Mouse (Mus musculus) G1E (cell line): ENCODE measurements at regions not wholly inside any gene's neighbourhood (a gene's known extent, or its start where the extent isn't known, plus 50 kb on each side); places are given as distances from the start of the nearest gene placed in this dataset.

Experiments
- ATAC-seq: 2 replicates; pipeline ENCODE4 v1.8.0; 2016; ENCODE audit warnings: mild to moderate bottlenecking; ENCODE audit not compliant: insufficient number of reproducible peaks, poor library complexity, low FRiP score, severe bottlenecking; ENCODE audit errors: extremely low read depth
- DNase-seq: peaks from one replicate; pipeline ENCODE4 v3.0.0; 2012; ENCODE audit warnings: low spot score
- H3K27me3 ChIP-seq: 2 replicates; pipeline ENCODE4 v1.6.1; 2012; ENCODE audit warnings: mild to moderate bottlenecking, low read length, inconsistent platforms; ENCODE audit not compliant: insufficient read depth
- H3K36me3 ChIP-seq: replicated peaks from 2 replicates; pipeline ENCODE3; 2012; ENCODE audit warnings: mild to moderate bottlenecking, inconsistent platforms
- H3K4me1 ChIP-seq: 2 replicates; pipeline ENCODE4 v1.6.1; 2012; ENCODE audit warnings: low read depth, low read length, inconsistent platforms, mixed read lengths; ENCODE audit not compliant: insufficient read depth
- H3K4me3 ChIP-seq: 2 replicates; pipeline ENCODE4 v1.5.1; 2012; ENCODE audit warnings: low read depth, mild to moderate bottlenecking, inconsistent platforms, low read length, moderate library complexity, mixed read lengths
- H3K9me3 ChIP-seq: replicated peaks from 2 replicates; pipeline ENCODE4 v1.6.1; 2012; ENCODE audit warnings: inconsistent platforms
- CTCF ChIP-seq: IDR thresholded peaks from 2 replicates; pipeline ENCODE4 v1.5.1; 2012; ENCODE audit warnings: low read depth, low read length, inconsistent platforms, mixed read lengths
- GATA1 ChIP-seq: IDR thresholded peaks from 2 replicates; pipeline ENCODE4 v1.6.1; 2012; ENCODE audit warnings: borderline replicate concordance, low read length, inconsistent platforms, mixed read lengths
- GATA2 ChIP-seq: IDR thresholded peaks from 2 replicates; pipeline ENCODE4 v1.6.1; 2012; ENCODE audit warnings: low read depth, low read length, inconsistent platforms, borderline replicate concordance
- POLR2AphosphoS5 ChIP-seq: IDR thresholded peaks from 2 replicates; pipeline ENCODE4 v1.6.1; 2012; ENCODE audit warnings: low read depth, low read length, inconsistent platforms; ENCODE audit not compliant: insufficient replicate concordance
- TAL1 ChIP-seq: conservative IDR thresholded peaks from 2 replicates; pipeline ENCODE4 v1.6.1; 2012; ENCODE audit warnings: low read depth, low read length, inconsistent platforms, mixed read lengths

DNA sequence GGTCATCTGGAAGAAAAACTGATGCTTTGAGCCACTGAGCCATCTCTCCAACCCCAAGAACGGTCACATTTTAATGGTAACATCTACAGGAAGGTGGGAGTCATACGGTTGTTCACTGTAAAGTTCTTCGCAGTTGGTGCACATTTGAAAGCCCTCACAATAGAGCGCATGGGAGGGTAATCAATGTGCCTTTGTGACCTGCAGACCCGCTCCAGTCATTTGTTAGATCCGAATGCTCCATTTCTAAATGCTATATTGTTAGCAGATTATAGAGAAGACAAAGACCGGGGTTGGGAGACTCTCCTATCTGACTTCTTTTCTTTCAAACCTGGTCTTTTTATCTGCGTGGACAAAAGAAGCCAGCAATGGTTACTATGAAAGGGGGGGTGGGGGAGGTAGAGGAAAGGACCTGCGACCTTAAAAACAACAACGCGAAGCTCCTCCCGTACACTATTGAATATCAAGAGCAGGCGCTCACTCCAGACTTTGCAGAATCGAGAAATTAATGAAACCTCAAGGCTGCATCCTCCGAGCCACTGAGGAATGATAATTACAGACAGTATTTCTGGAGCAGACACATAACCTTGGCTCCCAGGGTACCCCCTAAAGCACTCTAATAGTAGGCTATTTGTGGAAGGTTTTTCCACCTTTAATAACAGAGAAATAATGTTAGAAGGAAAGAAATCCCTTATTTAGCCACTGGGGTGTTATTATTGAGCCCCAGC is 134.7 kb upstream of the Smim15 start:
- 0 out of 2 replicates have a peak, but pooled peaks cover 2% of the 10 kb centered on the region for H3K9me3 ChIP-seq
- no peak for DNase-seq
- no peak for ATAC-seq
- TF ChIP-seq TAL1, result no peak
- TF ChIP-seq POLR2AphosphoS5, result no peak
- no peak for TF ChIP-seq CTCF
- TF ChIP-seq GATA2, result no peak
- no peak for TF ChIP-seq GATA1
- H3K27me3 ChIP-seq, result peaks cover 6% of the 10 kb centered on the region; the same call in 1 of the 2 replicates
- H3K4me3 ChIP-seq, result no peak overlapping the region
- no peaks in the 10 kb centered on the region for H3K4me1 ChIP-seq
- no peaks in the 10 kb centered on the region for H3K36me3 ChIP-seq

DNA sequence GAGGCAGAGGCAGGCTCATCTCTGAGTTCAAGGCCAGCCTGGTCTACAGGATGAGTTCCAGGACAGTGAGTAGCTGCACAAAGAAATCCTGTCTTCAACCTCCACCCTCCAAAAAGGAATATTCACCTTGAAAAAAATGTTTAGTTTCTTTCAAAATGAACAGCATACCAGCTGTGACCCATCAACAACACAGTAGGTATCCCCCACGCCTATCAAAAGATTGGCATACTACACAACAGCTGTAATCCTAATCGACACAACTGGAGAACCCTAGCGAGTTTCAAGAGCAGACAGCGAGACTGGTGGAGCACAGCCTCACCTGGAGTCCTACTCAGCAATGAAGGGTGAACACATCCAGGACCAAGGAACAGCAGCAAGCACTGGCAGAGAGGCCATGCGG is 136.3 kb upstream of the Smim15 start:
- Histone ChIP-seq H3K4me1 (no peaks in the 10 kb centered on the region), H3K27me3 (peaks cover 6% of the 10 kb centered on the region; the same call in 1 of the 2 replicates), H3K9me3 (0 out of 2 replicates have a peak, but pooled peaks cover 2% of the 10 kb centered on the region), H3K36me3 (no peaks in the 10 kb centered on the region), H3K4me3 (no peak overlapping the region)
- TF ChIP-seq POLR2AphosphoS5, result no peak
- TF ChIP-seq GATA1, result no peak
- DNase-seq (no peak), ATAC-seq (no peak)

DNA sequence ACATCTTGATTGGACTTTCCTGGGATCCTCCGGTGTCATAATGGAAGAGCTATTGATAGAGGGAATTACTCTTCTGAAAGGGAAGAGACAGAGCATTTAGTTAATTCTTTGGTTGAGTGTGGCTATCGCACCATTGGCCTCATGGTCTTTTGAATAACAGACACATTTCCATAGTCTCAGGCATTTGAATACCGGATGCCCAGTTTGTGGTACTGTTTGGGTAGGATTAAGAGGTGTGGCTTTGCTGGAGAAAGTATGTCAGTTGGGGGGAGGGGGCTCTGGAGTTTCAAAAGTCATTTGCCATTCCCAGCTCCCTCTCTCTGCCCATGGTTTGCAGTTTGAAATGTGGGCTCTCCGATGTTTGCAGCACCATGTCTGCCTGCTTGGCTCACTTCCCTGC is 139.4 kb upstream of the Smim15 start:
- no peaks in the 10 kb centered on the region for H3K4me1 ChIP-seq
- H3K9me3 ChIP-seq, result 0 out of 2 replicates have a peak, but pooled peaks cover 4% of the 10 kb centered on the region
- DNase-seq, result no peak
- H3K4me3 ChIP-seq, result no peak overlapping the region
- H3K36me3 ChIP-seq, result no peaks in the 10 kb centered on the region
- TF ChIP-seq TAL1, result no peak
- no peak for TF ChIP-seq GATA1
- TF ChIP-seq POLR2AphosphoS5, result no peak
- TF ChIP-seq CTCF, result no peak
- no peak for TF ChIP-seq GATA2
- peaks cover 3% of the 10 kb centered on the region; the same call in 1 of the 2 replicates for H3K27me3 ChIP-seq
- no peak for ATAC-seq

- H3K36me3 ChIP-seq, result no peaks in the 10 kb centered on the region
- 0 out of 2 replicates have a peak, but pooled peaks cover 4% of the 10 kb centered on the region for H3K9me3 ChIP-seq
- no peak overlapping the region for H3K4me3 ChIP-seq
- H3K4me1 ChIP-seq, result no peaks in the 10 kb centered on the region
- TF ChIP-seq GATA1, result no peak
- no peak for TF ChIP-seq CTCF
- TF ChIP-seq TAL1, result no peak
- no peak for TF ChIP-seq POLR2AphosphoS5
- TF ChIP-seq GATA2, result no peak
- ATAC-seq (no peak), DNase-seq (no peak)
- peaks cover 3% of the 10 kb centered on the region; the same call in 1 of the 2 replicates for H3K27me3 ChIP-seq
Measured at GRCm38 (mm10) chr13:107904051-107904740, 140.1 kb upstream of the Smim15 start.

DNA sequence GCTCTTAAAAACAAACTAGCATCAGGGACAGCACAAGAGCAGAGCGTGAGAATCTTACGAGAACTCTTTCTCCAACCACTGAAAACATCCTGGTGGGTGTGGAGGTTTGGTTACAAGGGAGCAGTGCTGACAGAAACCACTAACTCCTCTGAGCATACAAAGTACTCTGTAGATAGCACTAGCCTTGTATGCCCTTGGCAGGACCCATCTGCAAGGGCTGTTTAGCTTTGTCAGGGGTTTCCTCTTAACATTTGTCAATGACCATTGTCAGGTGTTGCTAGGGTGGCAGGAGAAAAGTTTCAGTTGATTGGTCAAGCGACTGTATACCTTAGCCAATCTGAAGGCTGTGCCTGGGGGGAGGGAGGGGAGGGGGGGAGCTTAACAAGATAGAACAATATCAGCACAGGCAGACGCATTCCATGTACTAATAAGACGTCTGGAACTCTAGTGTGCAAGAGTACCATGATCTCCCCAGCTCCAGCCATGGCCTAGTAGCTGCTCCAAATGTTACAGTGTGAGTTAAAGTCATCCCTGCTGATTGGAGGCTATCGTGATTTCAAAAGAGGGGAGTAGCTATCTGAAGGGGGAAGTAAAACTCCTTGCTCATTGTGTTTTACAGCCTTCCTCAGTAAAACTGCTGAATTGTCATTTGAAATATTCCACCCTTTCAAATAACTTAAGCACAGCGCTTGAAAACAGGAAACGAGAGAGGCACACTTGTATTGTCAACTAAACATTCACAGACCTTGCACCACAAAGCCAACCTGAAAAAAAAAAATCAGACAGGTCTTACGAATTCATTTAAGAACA is 140.9 kb upstream of the Smim15 start:
- TF ChIP-seq CTCF, result no peak
- no peak for TF ChIP-seq TAL1
- no peak for TF ChIP-seq GATA1
- TF ChIP-seq POLR2AphosphoS5, result no peak
- no peak for TF ChIP-seq GATA2
- Histone ChIP-seq H3K4me3 (no peak overlapping the region), H3K27me3 (no peaks in the 10 kb centered on the region), H3K9me3 (0 out of 2 replicates have a peak, but pooled peaks cover 2% of the 10 kb centered on the region), H3K4me1 (no peaks in the 10 kb centered on the region), H3K36me3 (no peaks in the 10 kb centered on the region)
- ATAC-seq (no peak), DNase-seq (no peak)

DNA sequence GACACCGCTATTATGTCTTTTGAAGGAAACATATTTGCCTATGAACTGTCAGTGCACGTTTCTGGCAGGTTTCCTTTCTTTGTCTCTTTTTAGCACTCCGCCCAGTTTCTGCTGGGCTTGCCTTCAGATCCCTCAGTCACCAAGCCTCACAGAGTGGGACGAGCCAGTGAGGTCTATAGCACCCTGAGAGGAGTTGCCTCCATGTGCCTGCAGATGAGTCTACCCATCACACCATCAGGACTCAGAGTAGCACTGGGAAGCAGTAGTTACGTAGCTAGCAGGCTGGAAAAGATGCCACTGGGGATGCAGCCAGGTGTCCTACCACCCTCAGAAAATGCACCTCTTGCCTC is 141.5 kb upstream of the Smim15 start:
- no peak overlapping the region for H3K4me3 ChIP-seq
- no peaks in the 10 kb centered on the region for H3K27me3 ChIP-seq
- ATAC-seq (no peak), DNase-seq (no peak)
- H3K36me3 ChIP-seq, result no peaks in the 10 kb centered on the region
- TF ChIP-seq CTCF, result no peak
- TF ChIP-seq GATA2, result no peak
- no peak for TF ChIP-seq GATA1
- no peak for TF ChIP-seq POLR2AphosphoS5
- no peak for TF ChIP-seq TAL1
- no peaks in the 10 kb centered on the region for H3K4me1 ChIP-seq
- H3K9me3 ChIP-seq, result 0 out of 2 replicates have a peak, but pooled peaks cover 2% of the 10 kb centered on the region
